Mouse (Mus musculus) liver, embryonic 15.5 days (tissue): ENCODE results near the gene Olfr547. TPM values are rescaled to one million over a fixed set of nuclear protein-coding genes. Genes with fewer than 3 reads are reported as not detected.
"Not testable (repeated sequence)": the region's sequence is repeated elsewhere in the genome, so short reads cannot be mapped to it uniquely, and the experiment has no call there.

ENCODE experiments used
- ATAC-seq: fragments of 200-750 bp; cut with Nextera tagmentation; 2 replicates; pipeline ENCODE4 v1.8.0; 2017; ENCODE audit warnings: moderate number of reproducible peaks, mild to moderate bottlenecking, moderate library complexity; ENCODE audit not compliant: insufficient read depth
- H3K27ac ChIP-seq: fragments of 300-500 bp; sonication (generic); replicated peaks from 2 replicates; pipeline ENCODE4 v1.5.1; 2015; ENCODE audit warnings: mild to moderate bottlenecking, inconsistent platforms
- H3K27me3 ChIP-seq: fragments of 300-500 bp; sonication (generic); 2 replicates; pipeline ENCODE4 v1.6.1; 2015; ENCODE audit warnings: mild to moderate bottlenecking, inconsistent platforms
- H3K36me3 ChIP-seq: fragments of 300-500 bp; sonication (generic); replicated peaks from 2 replicates; pipeline ENCODE4 v1.6.1; 2015; ENCODE audit warnings: moderate library complexity, mild to moderate bottlenecking, inconsistent platforms
- H3K4me1 ChIP-seq: fragments of 300-500 bp; sonication (generic); replicated peaks from 2 replicates; pipeline ENCODE4 v1.6.1; 2015; ENCODE audit warnings: inconsistent platforms
- H3K4me2 ChIP-seq: fragments of 300-500 bp; sonication (generic); 2 replicates; pipeline ENCODE4 v1.6.1; 2015; ENCODE audit warnings: moderate library complexity, mild to moderate bottlenecking, inconsistent platforms
- H3K4me3 ChIP-seq: fragments of 300-500 bp; sonication (generic); replicated peaks from 2 replicates; pipeline ENCODE4 v1.5.1; 2015; ENCODE audit warnings: mild to moderate bottlenecking, inconsistent platforms
- H3K9ac ChIP-seq: fragments of 300-500 bp; sonication (generic); 2 replicates; pipeline ENCODE4 v1.6.1; 2015; ENCODE audit warnings: moderate library complexity, mild to moderate bottlenecking, inconsistent platforms
- H3K9me3 ChIP-seq: fragments of 300-500 bp; sonication (generic); replicated peaks from 2 replicates; pipeline ENCODE4 v1.6.1; 2016; ENCODE audit warnings: inconsistent platforms
- WGBS: fragments of 180-500 bp; shearing (Covaris S2); methylation state at CpG from one replicate; pipeline ENCODE4 v1.1.7; 2015; ENCODE audit warnings: mixed read lengths; ENCODE audit not compliant: insufficient replicate concordance; 5-methylcytosine and 5-hydroxymethylcytosine counted together
- polyA plus RNA-seq: library from polyadenylated mRNA; unstranded; fragments of >200 nt; fragmentation: Nextera tagmentation; extraction: Ambion mirVana; gene quantifications from 2 replicates; pipeline ENCODE4 v1.2.1, GENCODE M21; 2015

Gene Olfr547
- polyA plus RNA-seq, result not detected in 2 replicates

DNA sequence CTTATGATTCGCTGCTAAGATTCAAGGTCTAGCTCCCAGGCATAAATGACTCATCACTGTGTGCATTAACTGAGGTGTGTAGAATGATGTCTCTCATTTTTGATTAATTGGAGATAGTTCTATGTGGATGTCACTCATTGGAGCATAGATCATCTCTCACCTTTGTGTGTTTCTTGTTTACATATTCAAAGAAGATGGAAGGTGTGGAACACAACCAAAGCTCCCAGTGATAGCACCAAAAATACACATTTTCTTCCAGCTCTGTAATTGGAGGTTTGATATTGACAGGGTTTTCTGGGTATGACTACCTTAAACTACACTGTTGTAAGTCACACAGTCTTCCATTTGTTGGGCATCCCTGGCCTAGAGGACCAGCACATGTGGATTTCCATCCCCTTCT is at the start of gene Olfr547:
TSS of gene Olfr547 (plus strand) at position 301 of the 400 bp plus-strand sequence.
- H3K4me2 ChIP-seq, result no peak within 1 kb of the TSS
- no peaks in the 10 kb centered on the region for H3K4me1 ChIP-seq
- no peak within 1 kb of the TSS for H3K9ac ChIP-seq
- H3K27me3 ChIP-seq, result no peaks in the 10 kb centered on the region
- H3K4me3 ChIP-seq, result no peak within 1 kb of the TSS
- 36% methylated on average over 1 of the region's 1 CpGs for WGBS
- ATAC-seq, result no peak
- H3K27ac ChIP-seq, result no peak within 1 kb of the TSS
- no peaks in the 10 kb centered on the region for H3K9me3 ChIP-seq
- H3K36me3 ChIP-seq, result no peaks in the 10 kb centered on the region

DNA sequence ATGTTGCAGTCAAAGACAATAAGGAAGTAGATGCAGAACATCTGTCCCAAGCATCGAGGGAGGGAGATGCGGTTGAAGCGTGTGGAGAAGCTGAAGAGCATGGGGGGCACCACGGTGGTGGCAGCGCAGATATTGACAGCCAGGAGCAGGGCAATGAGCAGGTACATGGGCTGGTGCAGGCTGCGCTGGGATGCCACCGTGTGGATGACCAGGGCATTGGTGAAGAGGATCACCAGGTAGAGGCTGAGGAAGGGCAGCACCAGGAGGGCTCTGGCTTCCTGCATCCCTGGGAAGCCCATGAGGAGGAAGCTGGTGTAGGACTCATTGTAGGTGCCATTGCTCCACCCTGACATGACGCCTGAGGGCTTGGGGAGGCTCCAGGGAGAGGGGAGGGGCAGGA is 49.8 kb upstream of the Olfr547 start:
- H3K9ac ChIP-seq, H3K9me3 ChIP-seq, H3K27ac ChIP-seq, H3K4me2 ChIP-seq, H3K36me3 ChIP-seq, ATAC-seq, H3K27me3 ChIP-seq, H3K4me3 ChIP-seq: not testable (repeated sequence)
- H3K4me1 ChIP-seq, result peaks cover 20% of the 10 kb centered on the region
- WGBS, result 53% methylated on average over 8 of the region's 8 CpGs

DNA sequence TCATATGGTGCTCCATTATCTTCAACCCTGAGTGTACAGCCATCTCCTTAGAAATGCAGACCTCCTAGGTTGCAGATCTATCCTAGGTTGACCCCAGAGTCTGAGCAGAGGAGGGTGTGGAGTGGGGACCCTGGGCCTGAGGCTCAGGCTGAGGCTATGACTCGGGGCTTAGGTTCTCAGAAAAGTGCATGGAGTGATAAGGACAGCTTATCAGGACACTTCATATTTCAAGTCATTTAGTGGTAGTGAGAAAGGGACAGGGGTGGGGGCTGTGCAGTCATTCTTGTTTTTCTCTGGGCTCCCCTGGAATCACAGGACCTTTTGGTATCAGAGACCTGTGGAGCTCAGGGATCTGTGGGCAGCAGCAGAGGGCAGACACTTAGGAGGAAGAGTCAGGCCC is 48.4 kb upstream of the Olfr547 start:
- Histone ChIP-seq H3K9me3 (no peaks in the 10 kb centered on the region), H3K36me3 (no peaks in the 10 kb centered on the region), H3K27me3 (no peaks in the 10 kb centered on the region), H3K9ac (no peak overlapping the region), H3K4me2 (no peak overlapping the region), H3K4me1 (peaks cover 20% of the 10 kb centered on the region), H3K27ac (no peak overlapping the region), H3K4me3 (no peak overlapping the region)
- WGBS, result 8% methylated on average over 1 of the region's 1 CpGs
- peak; percentile 58 for ATAC-seq

- Histone ChIP-seq H3K4me2 (no peak within 1 kb of the TSS), H3K9me3 (no peaks in the 10 kb centered on the region), H3K27ac (no peak within 1 kb of the TSS), H3K9ac (no peak within 1 kb of the TSS), H3K27me3 (no peaks in the 10 kb centered on the region), H3K4me1 (peaks cover 20% of the 10 kb centered on the region), H3K36me3 (no peaks in the 10 kb centered on the region), H3K4me3 (no peak within 1 kb of the TSS)
- ATAC-seq, result no peak
- 25% methylated on average over 1 of the region's 1 CpGs for WGBS
Observed at GRCm38 (mm10) chr7:102488161-102488560, 46.4 kb upstream of the Olfr547 start, which contains the start of gene Olfr544. TSS of gene Olfr544 (minus strand) at chr7:102488313.

GRCm38 (mm10) chr7:102494416-102494815 is 40.1 kb upstream of the Olfr547 start:
- not testable (repeated sequence) for H3K27ac ChIP-seq, H3K4me2 ChIP-seq, H3K27me3 ChIP-seq, H3K4me1 ChIP-seq, H3K9ac ChIP-seq, ATAC-seq, H3K4me3 ChIP-seq, H3K36me3 ChIP-seq, H3K9me3 ChIP-seq
- 48% methylated on average over 7 of the region's 7 CpGs for WGBS

- H3K27ac ChIP-seq, result no peak within 1 kb of the TSS
- H3K27me3 ChIP-seq, result no peaks in the 10 kb centered on the region
- H3K4me1 ChIP-seq, result no peaks in the 10 kb centered on the region
- H3K9ac ChIP-seq, result no peak within 1 kb of the TSS
- no peaks in the 10 kb centered on the region for H3K36me3 ChIP-seq
- H3K4me2 ChIP-seq, result no peak within 1 kb of the TSS
- no peak within 1 kb of the TSS for H3K4me3 ChIP-seq
- WGBS, result 58% methylated on average over 3 of the region's 3 CpGs
- H3K9me3 ChIP-seq, result no peaks in the 10 kb centered on the region
- ATAC-seq, result no peak
Observed at GRCm38 (mm10) chr7:102499473-102499872, 35.1 kb upstream of the Olfr547 start, which contains the start of gene Olfr545. TSS of gene Olfr545 (minus strand) at chr7:102499573.

DNA sequence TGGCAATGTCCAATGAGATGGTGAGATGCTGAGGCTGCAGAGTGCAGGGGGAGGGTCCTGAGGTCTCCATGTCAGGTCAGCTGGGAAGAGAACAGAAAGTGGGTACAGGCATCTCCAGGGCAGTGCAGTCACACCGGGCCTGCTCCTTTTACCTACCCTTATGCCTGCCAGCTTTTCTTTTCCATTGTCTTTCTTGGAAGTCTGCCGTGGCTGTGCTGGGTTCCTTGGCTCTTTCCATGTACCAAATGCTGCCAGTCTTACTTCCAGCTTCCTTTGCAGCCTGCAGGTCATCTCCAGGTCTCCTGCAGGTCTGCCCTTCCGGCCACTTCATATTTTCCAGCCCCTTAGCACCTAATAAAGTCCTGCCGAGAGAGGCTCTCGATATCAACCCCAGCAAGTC is 32.6 kb upstream of the Olfr547 start:
- Histone ChIP-seq H3K4me1 (no peaks in the 10 kb centered on the region), H3K4me2 (no peak overlapping the region), H3K9ac (no peak overlapping the region), H3K9me3 (no peaks in the 10 kb centered on the region), H3K27me3 (no peaks in the 10 kb centered on the region), H3K36me3 (no peaks in the 10 kb centered on the region), H3K4me3 (no peak overlapping the region), H3K27ac (no peak overlapping the region)
- ATAC-seq, result no peak
- WGBS, result 59% methylated on average over 5 of the region's 5 CpGs

- ATAC-seq, result no peak
- 28% methylated on average over 3 of the region's 3 CpGs for WGBS
Observed at GRCm38 (mm10) chr7:102506848-102507247, 27.7 kb upstream of the Olfr547 start.

GRCm38 (mm10) chr7:102508066-102508465 is 26.5 kb upstream of the Olfr547 start:
- WGBS, result 68% methylated on average over 9 of the region's 9 CpGs
- no peak for ATAC-seq
- Histone ChIP-seq H3K27me3 (peaks cover 20% of the 10 kb centered on the region), H3K4me1 (peaks cover 5% of the 10 kb centered on the region), H3K4me3 (no peak overlapping the region), H3K4me2 (no peak overlapping the region), H3K9me3 (no peaks in the 10 kb centered on the region), H3K9ac (no peak overlapping the region), H3K27ac (no peak overlapping the region), H3K36me3 (no peaks in the 10 kb centered on the region)

More at GRCm38 (mm10) chr7:102506848-102507247, 27.7 kb upstream of the Olfr547 start:
- Histone ChIP-seq H3K4me2 (no peak overlapping the region), H3K9me3 (no peaks in the 10 kb centered on the region), H3K27ac (no peak overlapping the region), H3K4me3 (no peak overlapping the region), H3K36me3 (no peaks in the 10 kb centered on the region), H3K9ac (no peak overlapping the region), H3K4me1 (no peaks in the 10 kb centered on the region), H3K27me3 (peaks cover 8% of the 10 kb centered on the region)

DNA sequence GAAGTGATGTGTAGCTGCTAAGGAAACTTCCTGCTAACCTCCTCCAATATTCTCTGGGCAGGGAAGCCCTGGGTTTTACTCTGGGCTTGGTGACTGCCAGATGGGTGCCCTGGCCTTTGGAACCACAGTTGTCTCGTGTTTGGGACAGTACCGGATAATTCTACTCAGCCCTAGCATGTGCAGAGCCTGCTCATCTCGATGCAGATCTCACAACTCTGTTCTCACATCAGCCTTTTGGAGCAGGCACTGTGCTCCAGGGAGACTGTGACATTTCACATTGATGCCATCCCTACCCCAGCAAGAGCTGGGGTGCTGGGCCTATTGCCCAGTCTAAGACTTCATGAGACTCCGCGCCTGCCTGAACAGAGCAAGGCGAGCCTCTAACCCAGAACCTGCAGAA is 25.9 kb upstream of the Olfr547 start:
- H3K9ac ChIP-seq, result no peak overlapping the region
- no peak for ATAC-seq
- no peaks in the 10 kb centered on the region for H3K9me3 ChIP-seq
- WGBS, result 68% methylated on average over 6 of the region's 6 CpGs
- no peak overlapping the region for H3K4me3 ChIP-seq
- H3K4me2 ChIP-seq, result no peak overlapping the region
- H3K4me1 ChIP-seq, result peaks cover 5% of the 10 kb centered on the region
- no peaks in the 10 kb centered on the region for H3K36me3 ChIP-seq
- H3K27me3 ChIP-seq, result peaks cover 23% of the 10 kb centered on the region
- H3K27ac ChIP-seq, result no peak overlapping the region

- no peak overlapping the region for H3K27ac ChIP-seq
- H3K27me3 ChIP-seq, result peaks cover 28% of the 10 kb centered on the region
- WGBS, result 59% methylated on average over 7 of the region's 7 CpGs
- no peak overlapping the region for H3K4me3 ChIP-seq
- no peaks in the 10 kb centered on the region for H3K9me3 ChIP-seq
- H3K4me2 ChIP-seq, result no peak overlapping the region
- no peaks in the 10 kb centered on the region for H3K36me3 ChIP-seq
- ATAC-seq, result no peak
- H3K9ac ChIP-seq, result no peak overlapping the region
- peaks cover 5% of the 10 kb centered on the region for H3K4me1 ChIP-seq
Observed at GRCm38 (mm10) chr7:102509726-102510125, 24.8 kb upstream of the Olfr547 start.

- no peak overlapping the region for H3K27ac ChIP-seq
- peaks cover 5% of the 10 kb centered on the region for H3K4me1 ChIP-seq
- no peak overlapping the region for H3K4me3 ChIP-seq
- H3K36me3 ChIP-seq, result no peaks in the 10 kb centered on the region
- H3K9me3 ChIP-seq, result no peaks in the 10 kb centered on the region
- WGBS, result 64% methylated on average over 10 of the region's 10 CpGs
- peaks cover 28% of the 10 kb centered on the region for H3K27me3 ChIP-seq
- H3K4me2 ChIP-seq, result no peak overlapping the region
- ATAC-seq, result no peak
- H3K9ac ChIP-seq, result no peak overlapping the region
Observed at GRCm38 (mm10) chr7:102511927-102512326, 22.6 kb upstream of the Olfr547 start.
